Mouse (Mus musculus): ENCODE measurements at regions not wholly inside any gene's neighbourhood (a gene's known extent, or its start where the extent isn't known, plus 50 kb on each side); places are given as distances from the start of the nearest gene placed in this dataset.
A peak's percentile ranks its signal among the peaks of the same experiment; 100 is the strongest.

- no peak for DNase-seq
Measured at GRCm38 (mm10) chr12:107723860-107724320, 235.5 kb downstream of the 3110018I06Rik start.

GRCm38 (mm10) chr12:107724467-107724866, 236.0 kb downstream of the 3110018I06Rik start:
- no peak for DNase-seq

DNA sequence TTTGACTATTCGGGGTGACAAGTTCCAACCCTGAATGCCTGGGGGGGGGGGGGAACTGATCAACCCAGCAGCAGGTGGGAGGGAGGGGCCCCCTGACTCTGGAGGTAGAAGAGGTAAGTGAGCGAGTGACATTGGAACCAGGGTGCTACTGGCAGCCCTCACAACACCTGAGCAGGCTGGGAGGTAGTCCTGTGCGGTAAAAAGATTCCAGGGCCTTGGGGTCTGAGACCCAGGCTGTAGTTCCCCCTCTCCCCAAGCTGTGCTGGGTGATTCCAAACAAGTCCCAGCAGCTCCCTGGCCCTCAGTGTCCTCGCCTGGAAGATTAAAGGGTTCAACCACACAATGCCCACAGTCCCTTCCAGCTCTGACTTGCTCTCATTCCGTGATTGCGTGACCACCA, 240.4 kb downstream of the 3110018I06Rik start:
- no peak for DNase-seq

DNA sequence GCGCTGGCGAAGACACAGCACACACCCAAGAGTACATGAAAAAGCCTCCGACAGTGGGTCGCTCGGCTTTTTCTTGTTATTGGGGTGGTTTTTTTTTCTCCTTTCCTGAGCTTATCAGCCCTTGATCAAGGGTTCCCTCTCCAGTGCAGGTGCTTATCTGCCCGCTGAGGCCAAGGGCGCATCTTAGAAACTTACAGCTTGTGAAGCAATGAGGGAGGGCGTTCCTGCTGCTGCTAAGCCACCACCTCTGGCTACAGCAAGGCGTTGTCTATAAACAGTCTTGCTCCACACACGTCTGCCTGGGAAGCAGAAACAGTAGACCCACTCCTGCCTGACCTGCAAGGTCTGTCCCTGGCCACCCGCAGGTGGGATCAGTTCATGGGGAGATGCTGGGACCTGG, 240.9 kb downstream of the 3110018I06Rik start:
- no peak for DNase-seq

- no peak for DNase-seq
Measured at GRCm38 (mm10) chr12:107730940-107731339, 242.5 kb downstream of the 3110018I06Rik start.

- peak in 1 of 2 experiments; percentile 9 for DNase-seq
Measured at GRCm38 (mm10) chr12:107734536-107734935, 246.1 kb downstream of the 3110018I06Rik start.

DNA sequence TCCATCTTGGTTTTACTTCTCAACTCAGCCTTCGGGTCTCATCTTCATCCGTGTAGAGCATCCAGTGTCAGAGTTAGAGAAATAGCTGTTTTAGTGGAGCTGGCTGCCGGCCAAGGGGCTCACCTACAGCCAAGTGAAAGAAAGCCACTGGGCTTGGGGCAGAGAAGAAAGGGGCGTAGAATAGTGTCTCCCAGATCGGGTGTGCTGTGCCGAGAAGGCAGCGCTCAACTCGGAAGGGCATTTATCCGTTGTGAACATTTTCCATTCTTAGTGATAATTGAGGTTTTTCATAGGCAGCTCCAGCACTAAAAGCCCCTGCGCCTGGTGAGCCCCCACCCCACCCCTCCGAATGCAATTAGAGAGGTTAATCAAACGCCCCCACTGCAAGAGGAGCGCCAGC, 254.2 kb downstream of the 3110018I06Rik start:
- DNase-seq, result no peak

DNA sequence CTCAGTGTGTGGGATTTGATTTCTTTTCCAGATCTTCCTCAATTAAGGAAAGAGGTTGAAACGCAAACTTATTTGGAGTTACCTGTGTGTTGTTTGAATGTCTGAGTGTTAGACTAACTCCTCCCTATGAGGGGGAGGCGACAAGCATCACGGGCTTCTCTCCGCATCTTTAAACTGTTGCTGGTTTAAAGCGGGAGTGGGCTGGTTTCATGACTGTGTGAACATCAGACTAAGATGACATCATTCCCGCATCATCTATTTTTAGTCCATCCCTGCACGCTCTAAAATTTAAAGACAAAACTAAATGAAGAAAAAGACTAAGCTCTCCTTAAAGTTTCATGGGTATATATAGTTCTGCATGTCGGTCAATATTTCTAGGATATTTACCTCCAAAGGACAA, 256.4 kb downstream of the 3110018I06Rik start:
- DNase-seq, result no peak

DNA sequence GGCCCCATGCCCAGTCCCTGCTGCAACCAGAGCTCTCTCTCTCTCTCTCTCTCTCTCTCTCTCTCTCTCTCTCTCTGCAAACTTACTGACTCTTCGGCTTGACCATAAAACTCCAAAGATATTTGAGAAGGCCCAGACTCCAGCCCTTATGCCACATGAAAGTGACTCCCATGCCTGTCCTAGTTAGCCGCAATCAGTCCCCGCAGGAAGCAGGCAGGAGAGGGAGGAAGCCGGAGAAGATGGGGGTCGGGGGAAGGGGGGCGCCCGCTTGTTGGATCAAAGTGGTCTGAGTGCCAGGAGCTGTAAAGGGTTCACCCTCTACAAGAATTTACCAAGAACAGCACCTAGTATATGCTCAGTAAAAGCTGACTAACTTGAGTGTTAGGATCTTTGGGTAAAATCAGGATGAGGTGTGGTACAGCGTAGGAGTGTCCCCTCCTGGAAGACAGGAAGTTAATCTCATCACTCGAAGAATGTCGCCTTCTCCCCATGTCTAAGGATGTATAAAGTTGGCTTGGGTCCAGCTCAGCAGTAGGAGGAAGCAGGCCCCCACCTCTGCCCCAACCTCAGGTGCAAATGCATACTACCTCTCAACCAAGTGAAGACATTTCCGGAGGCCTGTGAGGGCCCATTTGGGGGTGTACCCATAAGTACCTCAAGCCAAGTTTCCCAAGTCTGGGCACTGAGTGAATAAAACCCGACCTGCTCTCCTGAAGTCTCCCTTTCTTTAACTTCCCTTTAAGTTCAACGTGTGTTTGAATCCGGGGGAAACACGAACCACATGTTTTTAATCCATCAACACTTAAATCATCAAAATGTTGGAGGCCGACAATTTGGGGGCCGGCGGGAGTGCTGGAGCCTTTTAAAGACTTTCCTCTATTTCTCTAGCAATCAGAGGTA, 254.7 kb downstream of the Bcl11b start:
- no peak for DNase-seq

DNA sequence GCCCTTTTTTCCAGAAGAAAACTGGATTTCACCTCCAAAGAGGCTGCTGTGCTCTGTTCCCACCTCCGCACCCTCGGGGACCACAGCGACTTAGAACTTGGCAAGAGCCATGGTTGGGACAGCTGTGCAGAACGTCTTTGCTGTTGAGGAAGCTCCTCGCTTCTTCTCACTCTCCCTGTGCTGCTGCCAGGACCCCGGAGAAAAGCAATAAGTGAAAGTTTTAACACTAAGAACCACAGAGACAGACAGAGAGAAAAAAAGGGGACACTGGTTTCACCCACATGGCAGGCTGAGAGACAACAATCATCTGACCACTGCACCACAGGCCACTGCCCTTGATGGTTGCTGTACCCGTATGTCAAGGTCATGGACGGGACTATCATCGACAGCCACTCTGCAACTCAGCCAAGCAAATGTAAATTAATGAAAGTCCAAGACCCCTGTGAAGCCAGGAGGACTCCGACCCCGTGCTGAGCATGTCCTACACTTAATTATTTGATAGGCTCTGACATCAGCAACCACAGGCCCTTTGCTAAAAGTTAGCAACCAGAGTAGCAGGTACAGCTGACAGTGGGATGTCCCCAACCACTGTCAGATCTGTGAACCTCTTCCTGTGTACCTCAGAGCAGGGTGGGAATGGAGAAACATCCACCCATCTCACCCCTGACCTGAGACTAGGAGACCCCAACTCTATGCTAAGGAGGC, 253.9 kb downstream of the Bcl11b start:
- DNase-seq, result no peak

- no peak for DNase-seq
Measured at GRCm38 (mm10) chr12:107750285-107750927, 253.0 kb downstream of the Bcl11b start.

- DNase-seq, result no peak
Measured at GRCm38 (mm10) chr12:107752126-107752525, 251.3 kb downstream of the Bcl11b start.

GRCm38 (mm10) chr12:107752587-107752986, 250.8 kb downstream of the Bcl11b start:
- DNase-seq, result no peak

DNA sequence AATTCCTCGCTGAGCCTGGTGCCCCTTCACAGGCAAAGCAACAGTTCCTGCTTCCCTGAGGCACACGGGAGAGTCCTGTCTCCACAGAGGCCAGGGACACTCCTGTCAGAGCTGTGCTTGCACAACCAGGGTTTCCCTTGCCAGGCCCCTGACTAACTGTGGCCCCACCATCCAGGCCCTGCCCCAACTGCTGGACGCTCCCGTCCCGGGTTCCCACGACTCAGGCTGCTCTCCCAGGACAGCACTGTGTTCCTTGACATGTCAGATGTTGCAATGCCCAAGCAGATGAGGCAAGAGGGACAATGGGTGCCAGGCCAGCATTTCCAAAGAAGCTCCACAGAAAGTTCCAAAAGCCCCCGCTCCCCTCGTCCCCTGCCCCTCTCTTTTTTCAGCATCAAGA, 250.4 kb downstream of the Bcl11b start:
- peak; percentile 33 to 43 for DNase-seq

- no peak for DNase-seq
Measured at GRCm38 (mm10) chr12:107753536-107753935, 249.9 kb downstream of the Bcl11b start.

- DNase-seq, result no peak
Measured at GRCm38 (mm10) chr12:107754885-107755284, 248.5 kb downstream of the Bcl11b start.

DNA sequence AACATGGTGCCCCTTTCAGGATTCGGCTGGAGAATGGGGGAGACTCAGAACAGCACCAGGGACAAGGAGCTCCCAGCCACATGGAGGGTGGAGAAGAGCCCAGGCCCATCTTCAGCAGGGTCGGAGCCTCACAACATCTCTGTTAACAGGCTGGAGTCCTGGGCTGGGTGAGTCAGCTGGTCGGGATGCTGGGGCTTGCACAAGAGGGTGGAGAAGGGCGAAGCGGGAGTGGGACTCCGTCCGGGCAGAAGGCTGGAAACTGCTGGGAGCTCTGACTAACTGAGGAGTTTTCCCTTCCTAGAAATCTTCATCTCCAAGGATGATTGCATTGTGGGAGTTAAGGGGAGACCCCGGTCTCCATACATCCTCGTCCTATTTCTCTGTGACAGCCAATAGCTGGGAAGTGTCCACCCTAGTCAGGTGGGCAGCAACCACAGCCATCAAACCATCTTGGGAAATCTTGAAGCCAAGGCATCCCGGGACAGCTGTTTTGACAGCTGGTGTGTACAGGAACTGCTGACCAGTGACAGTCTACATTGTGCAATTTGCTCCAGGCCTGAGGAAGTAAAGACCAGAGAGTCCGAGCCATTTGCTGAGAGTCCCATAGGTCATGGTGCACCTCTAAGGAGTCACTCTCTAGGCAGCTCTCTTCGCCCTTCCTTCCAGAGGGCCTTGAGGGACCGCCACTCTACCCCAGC, 247.4 kb downstream of the Bcl11b start:
- peak in 1 of 2 experiments; percentile 12 for DNase-seq

- DNase-seq, result no peak
Measured at GRCm38 (mm10) chr12:107757184-107757583, 246.2 kb downstream of the Bcl11b start.

DNA sequence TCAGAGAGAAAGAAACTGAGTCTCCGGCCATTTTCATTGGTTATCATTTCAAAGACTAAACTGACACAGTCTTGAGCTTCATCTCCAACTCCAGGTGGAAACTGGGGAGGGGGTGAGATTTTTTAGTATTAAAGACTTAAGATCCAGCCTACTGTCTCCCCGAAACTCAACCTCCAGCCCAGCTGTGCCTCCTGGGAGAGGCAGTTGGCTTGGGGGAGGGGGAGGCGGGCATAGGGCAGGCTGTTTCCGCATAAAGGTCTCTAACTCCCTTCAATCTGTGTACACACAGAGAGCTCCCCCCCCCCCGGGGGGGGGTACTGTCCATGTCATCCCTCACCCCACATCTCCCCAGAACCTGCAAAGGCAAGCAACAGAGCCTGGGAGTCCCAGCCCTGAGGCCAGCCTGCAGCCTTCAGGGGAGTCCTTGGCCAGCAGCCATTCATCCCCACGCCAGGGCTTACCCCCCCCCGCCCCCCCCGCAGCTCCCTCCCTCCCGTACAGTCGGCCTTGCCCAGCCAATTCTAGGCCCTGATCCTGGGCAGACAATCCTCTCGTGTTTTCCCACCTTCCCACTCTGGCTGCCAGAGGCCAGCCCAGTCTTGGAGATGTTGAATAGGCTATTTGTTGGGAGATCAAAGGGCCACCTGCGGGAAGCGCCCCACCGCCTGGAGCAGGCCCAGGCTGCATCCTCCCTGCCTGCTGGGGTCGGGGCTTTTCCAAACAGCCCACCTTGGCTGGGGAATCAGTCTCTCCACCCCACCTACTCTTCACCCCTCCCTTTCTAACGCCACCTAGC, 245.2 kb downstream of the Bcl11b start:
- DNase-seq, result no peak

GRCm38 (mm10) chr12:107759291-107759690, 244.1 kb downstream of the Bcl11b start:
- DNase-seq, result no peak

- DNase-seq, result no peak
Measured at GRCm38 (mm10) chr12:107759911-107760310, 243.5 kb downstream of the Bcl11b start.

- no peak for DNase-seq
Measured at GRCm38 (mm10) chr12:107762140-107762539, 241.3 kb downstream of the Bcl11b start.
